ENCODE assay signal across 8 mouse cellular contexts in the genomic region with DNA sequence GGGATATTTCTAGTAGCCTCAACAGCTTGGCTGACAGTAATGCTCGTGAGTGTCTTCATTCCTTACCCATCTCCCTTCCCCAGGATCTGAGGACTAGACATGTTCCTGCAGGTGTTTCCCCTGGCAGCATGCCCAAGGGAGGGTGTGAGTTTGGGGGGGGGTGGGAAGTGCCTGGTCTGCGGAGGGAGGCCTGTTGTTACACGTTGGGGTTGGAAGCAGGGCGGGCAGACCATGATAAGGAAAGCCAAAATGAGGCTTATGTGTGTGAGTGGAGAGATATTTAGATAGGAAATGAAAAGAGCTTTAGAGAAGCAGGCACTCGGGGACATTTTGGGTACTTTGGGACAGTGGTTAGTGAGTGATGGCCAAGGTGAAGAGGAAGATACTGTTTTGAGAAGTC. TPM values are rescaled to one million over a fixed set of nuclear protein-coding genes. Genes with fewer than 3 reads are reported as not detected.
DNase-seq lines count a peak whose midpoint lies in the region; ATAC-seq and TF ChIP-seq lines count a peak whose summit lies in the region.

No protein-coding gene starts in this region.

- H3K4me3 ChIP-seq in heart, embryonic 16.5 days (ENCODE audit: low read length), result peak overlapping the region; percentile 99
- H3K4me3 ChIP-seq in MEL (ENCODE audit: control insufficient read depth in 1 of 2, insufficient read depth in 1 of 2, low read depth in 2 of 2, low read length in 2 of 2), result peak overlapping the region; percentile 15 to 85; a peak in 3 of 4 replicates
- no peak overlapping the region for H3K4me3 ChIP-seq in hindbrain, embryonic 12.5 days
- peak overlapping the region; percentile 97 for H3K4me3 ChIP-seq in midbrain, embryonic 10.5 days

- WGBS in heart, embryonic 16.5 days, result 29% methylated on average over 5 of the region's 5 CpGs
- WGBS in hindbrain, embryonic 12.5 days, result 69% methylated on average over 5 of the region's 5 CpGs
- WGBS in midbrain, embryonic 10.5 days, result 84% methylated on average over 5 of the region's 5 CpGs

- TF ChIP-seq RAD21 in MEL (IDR thresholded peaks at IDR 0.05; ENCODE audit: low read depth, low read length), result no peak

- DNase-seq in heart, postnatal 14 days, result no peak
- DNase-seq in MEL (ENCODE audit: low read depth, low spot score), result peak; percentile 91
- DNase-seq in midbrain, embryonic 10.5 days (ENCODE audit: low spot score), result no peak
- DNase-seq in right cerebral cortex, postnatal 10 days (ENCODE audit: low spot score in 2 of 2), result no peak
- no peak for DNase-seq in gastrocnemius, adult 18-20 months (ENCODE audit: low spot score)

- ATAC-seq in heart, embryonic 16.5 days (replicated peaks; ENCODE audit: extremely low read depth, insufficient read depth, low FRiP score), result no peak
- no peak for ATAC-seq in hindbrain, embryonic 12.5 days (ENCODE audit: low FRiP score)
- ATAC-seq in activated CD4-positive, CD25-positive, alpha-beta regulatory T cell, adult 4 months, result no peak

- peak overlapping the region; percentile 77 for H3K4me2 ChIP-seq in heart, embryonic 16.5 days (ENCODE audit: low read depth, low read length)
- H3K4me2 ChIP-seq in hindbrain, embryonic 12.5 days (replicated peaks), result peak overlapping the region; percentile 68

- intact Hi-C loops in heart, postnatal 14 days (cut with DNase I), result loop anchor here (5.0 kb wide), 1 partner anchor 57 kb away; a partner anchor contains a TSS

- H3K4me1 ChIP-seq in heart, embryonic 16.5 days (ENCODE audit: control insufficient read depth, insufficient read depth, low read length), result peaks cover 34% of the 10 kb centered on the region
- peaks cover 11 to 37% of the 10 kb centered on the region in 2 experiments for H3K4me1 ChIP-seq in MEL (ENCODE audit: control insufficient read depth in 1 of 2, insufficient read depth in 2 of 2, low read length in 2 of 2)
- H3K4me1 ChIP-seq in hindbrain, embryonic 12.5 days, result peaks cover 24% of the 10 kb centered on the region
- H3K4me1 ChIP-seq in midbrain, embryonic 10.5 days, result peaks cover 34% of the 10 kb centered on the region

- peak overlapping the region; percentile 24 for H3K9ac ChIP-seq in heart, embryonic 16.5 days (ENCODE audit: low read length)
- H3K9ac ChIP-seq in MEL (ENCODE audit: control insufficient read depth, low read depth, low read length, poor library complexity, severe bottlenecking), result peak overlapping the region; percentile 92
- H3K9ac ChIP-seq in hindbrain, embryonic 12.5 days, result peak overlapping the region; percentile 47; the same call in 1 of the 2 replicates

- H3K79me2 ChIP-seq in MEL (ENCODE audit: control insufficient read depth, insufficient read depth, low read length, poor library complexity), result peaks cover 38% of the 10 kb centered on the region

- H3K36me3 ChIP-seq in heart, embryonic 16.5 days (ENCODE audit: control insufficient read depth, insufficient read depth), result peaks cover 38% of the 10 kb centered on the region
- H3K36me3 ChIP-seq in MEL (ENCODE audit: control insufficient read depth in 1 of 2, insufficient read depth in 2 of 2, low read length in 2 of 2), result peaks cover 16 to 48% of the 10 kb centered on the region in 2 experiments
- H3K36me3 ChIP-seq in hindbrain, embryonic 12.5 days, result peaks cover 48% of the 10 kb centered on the region
- peaks cover 65% of the 10 kb centered on the region for H3K36me3 ChIP-seq in midbrain, embryonic 10.5 days

- H3K27ac ChIP-seq in heart, embryonic 16.5 days (ENCODE audit: low read length), result peak overlapping the region; percentile 36; the same call in 1 of the 2 replicates
- peak overlapping the region; percentile 92 for H3K27ac ChIP-seq in MEL (ENCODE audit: control insufficient read depth, low read depth, low read length)
- H3K27ac ChIP-seq in hindbrain, embryonic 12.5 days, result no peak overlapping the region
- peak overlapping the region; percentile 38; the same call in 1 of the 2 replicates for H3K27ac ChIP-seq in midbrain, embryonic 10.5 days (replicated peaks)

- peak; percentile 67 to 92; a peak in 3 of 4 replicates for TF ChIP-seq EP300 in MEL (IDR thresholded peaks at IDR 0.05; ENCODE audit: low read depth in 1 of 2, low read length in 2 of 2)

- TF ChIP-seq CTCF in MEL (IDR thresholded peaks at IDR 0.05 in 2 of 3, conservative IDR thresholded peaks at IDR 0.05 in 1 of 3; ENCODE audit: control insufficient read depth in 1 of 3, insufficient read depth in 1 of 3, low read depth in 2 of 3, low read length in 3 of 3, poor library complexity in 1 of 3, severe bottlenecking in 1 of 3), result no peak

- no peaks in the 10 kb centered on the region for H3K9me3 ChIP-seq in heart, embryonic 16.5 days (replicated peaks; ENCODE audit: control insufficient read depth, low read length)
- no peaks in the 10 kb centered on the region for H3K9me3 ChIP-seq in MEL (replicated peaks; ENCODE audit: insufficient read depth, low read length)
- no peaks in the 10 kb centered on the region for H3K9me3 ChIP-seq in hindbrain, embryonic 12.5 days (replicated peaks)
- no peaks in the 10 kb centered on the region for H3K9me3 ChIP-seq in midbrain, embryonic 10.5 days (replicated peaks)

- H3K27me3 ChIP-seq in heart, embryonic 16.5 days (ENCODE audit: control insufficient read depth, insufficient read depth, low read length), result no peaks in the 10 kb centered on the region
- H3K27me3 ChIP-seq in MEL (ENCODE audit: control insufficient read depth in 1 of 2, insufficient read depth in 2 of 2, low read length in 2 of 2), result no peaks in the 10 kb centered on the region
- no peaks in the 10 kb centered on the region for H3K27me3 ChIP-seq in hindbrain, embryonic 12.5 days
- H3K27me3 ChIP-seq in midbrain, embryonic 10.5 days (ENCODE audit: low read depth, poor library complexity, severe bottlenecking), result no peaks in the 10 kb centered on the region

- TF ChIP-seq POLR2A in MEL (IDR thresholded peaks at IDR 0.05; ENCODE audit: control insufficient read depth in 1 of 2, insufficient read depth in 1 of 2, low read depth in 1 of 2, low read length in 2 of 2, poor library complexity in 1 of 2), result no peak

RNA-seq across cellular contexts. Expression of a gene that starts 2.4 kb away (rescaled TPM):
- polyA plus RNA-seq in heart, embryonic 16.5 days (2015; fragmentation: Nextera tagmentation; extraction: Ambion mirVana), result 92.1 and 96.0 TPM in 2 replicates
- 10 to 100 TPM; 42.1 to 44.8 TPM for total RNA-seq in heart, postnatal 14 days (2021)
- total RNA-seq in MEL (2012; rRNA removed), result 150 and 171 TPM in 2 replicates
- polyA plus RNA-seq in MEL (2012; ENCODE audit: insufficient read depth in 1 of 2, insufficient read length in 2 of 2, low read depth in 1 of 2, low replicate concordance in 2 of 2, missing spikeins in 1 of 2), result 100 to 1,000 TPM; 116 to 167 TPM
- polyA plus RNA-seq in hindbrain, embryonic 12.5 days (2016; fragmentation: Nextera tagmentation; extraction: Ambion mirVana), result 174 and 185 TPM in 2 replicates
- 178 and 191 TPM in 2 replicates for polyA plus RNA-seq in midbrain, embryonic 10.5 days (2016; fragmentation: Nextera tagmentation; extraction: Ambion mirVana)
- 10 to 100 TPM; 21.6 to 24.2 TPM for total RNA-seq in gastrocnemius, adult 18-20 months (2021)
- 100 to 1,000 TPM in 1 of 2 experiments, 10 to 100 TPM in 1; 58.5 to 101 TPM for polyA plus RNA-seq in activated CD4-positive, CD25-positive, alpha-beta regulatory T cell, adult 4 months (2017; shearing (Covaris generic))

RNA-seq across cellular contexts. Expression of a gene that starts 9.6 kb away (rescaled TPM):
- 17.5 and 18.4 TPM in 2 replicates for polyA plus RNA-seq in heart, embryonic 16.5 days (2015; fragmentation: Nextera tagmentation; extraction: Ambion mirVana)
- total RNA-seq in heart, postnatal 14 days (2021), result 1 to 10 TPM; 7.6 TPM
- total RNA-seq in MEL (2012; rRNA removed), result 54.6 and 54.9 TPM in 2 replicates
- polyA plus RNA-seq in MEL (2012; ENCODE audit: insufficient read depth in 1 of 2, insufficient read length in 2 of 2, low read depth in 1 of 2, low replicate concordance in 2 of 2, missing spikeins in 1 of 2), result 10 to 100 TPM in 1 of 2 experiments, not detected in 1; 68.2 TPM
- polyA plus RNA-seq in hindbrain, embryonic 12.5 days (2016; fragmentation: Nextera tagmentation; extraction: Ambion mirVana), result 32.3 and 35.7 TPM in 2 replicates
- 36.5 and 40.2 TPM in 2 replicates for polyA plus RNA-seq in midbrain, embryonic 10.5 days (2016; fragmentation: Nextera tagmentation; extraction: Ambion mirVana)
- 1 to 10 TPM; 7.6 to 8.2 TPM for total RNA-seq in gastrocnemius, adult 18-20 months (2021)
- 10 to 100 TPM; 21.3 to 25.1 TPM for polyA plus RNA-seq in activated CD4-positive, CD25-positive, alpha-beta regulatory T cell, adult 4 months (2017; shearing (Covaris generic))

RNA-seq across cellular contexts. Expression of a gene that starts 14.7 kb away (rescaled TPM):
- polyA plus RNA-seq in heart, embryonic 16.5 days (2015; fragmentation: Nextera tagmentation; extraction: Ambion mirVana), result 16.0 and 17.2 TPM in 2 replicates
- total RNA-seq in heart, postnatal 14 days (2021), result 10 to 100 TPM; 12.5 to 16.2 TPM
- 13.0 and 16.6 TPM in 2 replicates for total RNA-seq in MEL (2012; rRNA removed)
- polyA plus RNA-seq in MEL (2012; ENCODE audit: insufficient read depth in 1 of 2, insufficient read length in 2 of 2, low read depth in 1 of 2, low replicate concordance in 2 of 2, missing spikeins in 1 of 2), result 10 to 100 TPM in 1 of 2 experiments, not detected in 1; 23.4 TPM
- polyA plus RNA-seq in hindbrain, embryonic 12.5 days (2016; fragmentation: Nextera tagmentation; extraction: Ambion mirVana), result 17.0 and 17.1 TPM in 2 replicates
- 22.9 and 23.5 TPM in 2 replicates for polyA plus RNA-seq in midbrain, embryonic 10.5 days (2016; fragmentation: Nextera tagmentation; extraction: Ambion mirVana)
- total RNA-seq in gastrocnemius, adult 18-20 months (2021), result 1 to 10 TPM; 3.1 to 4.5 TPM
- 10 to 100 TPM; 20.4 to 25.1 TPM for polyA plus RNA-seq in activated CD4-positive, CD25-positive, alpha-beta regulatory T cell, adult 4 months (2017; shearing (Covaris generic))

RNA-seq across cellular contexts. Expression of a gene that starts 14.9 kb away (rescaled TPM):
- polyA plus RNA-seq in heart, embryonic 16.5 days (2015; fragmentation: Nextera tagmentation; extraction: Ambion mirVana), result 2.2 and 2.4 TPM in 2 replicates
- 10 to 100 TPM; 12.4 to 12.7 TPM for total RNA-seq in heart, postnatal 14 days (2021)
- 1.6 and 4.1 TPM in 2 replicates for total RNA-seq in MEL (2012; rRNA removed)
- 1 to 10 TPM in 1 of 2 experiments, not detected in 1; 3.1 TPM for polyA plus RNA-seq in MEL (2012; ENCODE audit: insufficient read depth in 1 of 2, insufficient read length in 2 of 2, low read depth in 1 of 2, low replicate concordance in 2 of 2, missing spikeins in 1 of 2)
- polyA plus RNA-seq in hindbrain, embryonic 12.5 days (2016; fragmentation: Nextera tagmentation; extraction: Ambion mirVana), result 1.8 and 3.2 TPM in 2 replicates
- polyA plus RNA-seq in midbrain, embryonic 10.5 days (2016; fragmentation: Nextera tagmentation; extraction: Ambion mirVana), result 3.5 and 4.2 TPM in 2 replicates
- 1 to 10 TPM; 7.8 TPM for total RNA-seq in gastrocnemius, adult 18-20 months (2021)
- 10 to 100 TPM in 1 of 2 experiments, 1 to 10 TPM in 1; 7.7 to 11.6 TPM for polyA plus RNA-seq in activated CD4-positive, CD25-positive, alpha-beta regulatory T cell, adult 4 months (2017; shearing (Covaris generic))

RNA-seq across cellular contexts. Expression of a gene that starts 22.8 kb away (rescaled TPM):
- polyA plus RNA-seq in heart, embryonic 16.5 days (2015; fragmentation: Nextera tagmentation; extraction: Ambion mirVana), result 239 and 240 TPM in 2 replicates
- 100 to 1,000 TPM; 220 to 273 TPM for total RNA-seq in heart, postnatal 14 days (2021)
- total RNA-seq in MEL (2012; rRNA removed), result 1,362 and 1,397 TPM in 2 replicates
- polyA plus RNA-seq in MEL (2012; ENCODE audit: insufficient read depth in 1 of 2, insufficient read length in 2 of 2, low read depth in 1 of 2, low replicate concordance in 2 of 2, missing spikeins in 1 of 2), result 1,000 to 10,000 TPM; 1,691 to 1,817 TPM
- polyA plus RNA-seq in hindbrain, embryonic 12.5 days (2016; fragmentation: Nextera tagmentation; extraction: Ambion mirVana), result 352 and 372 TPM in 2 replicates
- polyA plus RNA-seq in midbrain, embryonic 10.5 days (2016; fragmentation: Nextera tagmentation; extraction: Ambion mirVana), result 438 and 514 TPM in 2 replicates
- 100 to 1,000 TPM; 452 to 469 TPM for total RNA-seq in gastrocnemius, adult 18-20 months (2021)
- 100 to 1,000 TPM; 589 to 842 TPM for polyA plus RNA-seq in activated CD4-positive, CD25-positive, alpha-beta regulatory T cell, adult 4 months (2017; shearing (Covaris generic))

Comparison
In these comparisons a context has a peak if more than half of its experiments do, and no peak if none do; other contexts are left out.
1. H3K9ac ChIP-seq: peak in every context shown above with its lines; median percentile 92 in MEL; 47 in hindbrain, embryonic 12.5 days; 24 in heart, embryonic 16.5 days.